Mouse (Mus musculus) ovary, postnatal 14 days (tissue): ENCODE results near the gene Abcc9.

Experiments
- DNase-seq: peaks from one replicate; pipeline ENCODE4 v3.0.0; 2022; ENCODE audit warnings: low spot score

Gene Abcc9

DNA sequence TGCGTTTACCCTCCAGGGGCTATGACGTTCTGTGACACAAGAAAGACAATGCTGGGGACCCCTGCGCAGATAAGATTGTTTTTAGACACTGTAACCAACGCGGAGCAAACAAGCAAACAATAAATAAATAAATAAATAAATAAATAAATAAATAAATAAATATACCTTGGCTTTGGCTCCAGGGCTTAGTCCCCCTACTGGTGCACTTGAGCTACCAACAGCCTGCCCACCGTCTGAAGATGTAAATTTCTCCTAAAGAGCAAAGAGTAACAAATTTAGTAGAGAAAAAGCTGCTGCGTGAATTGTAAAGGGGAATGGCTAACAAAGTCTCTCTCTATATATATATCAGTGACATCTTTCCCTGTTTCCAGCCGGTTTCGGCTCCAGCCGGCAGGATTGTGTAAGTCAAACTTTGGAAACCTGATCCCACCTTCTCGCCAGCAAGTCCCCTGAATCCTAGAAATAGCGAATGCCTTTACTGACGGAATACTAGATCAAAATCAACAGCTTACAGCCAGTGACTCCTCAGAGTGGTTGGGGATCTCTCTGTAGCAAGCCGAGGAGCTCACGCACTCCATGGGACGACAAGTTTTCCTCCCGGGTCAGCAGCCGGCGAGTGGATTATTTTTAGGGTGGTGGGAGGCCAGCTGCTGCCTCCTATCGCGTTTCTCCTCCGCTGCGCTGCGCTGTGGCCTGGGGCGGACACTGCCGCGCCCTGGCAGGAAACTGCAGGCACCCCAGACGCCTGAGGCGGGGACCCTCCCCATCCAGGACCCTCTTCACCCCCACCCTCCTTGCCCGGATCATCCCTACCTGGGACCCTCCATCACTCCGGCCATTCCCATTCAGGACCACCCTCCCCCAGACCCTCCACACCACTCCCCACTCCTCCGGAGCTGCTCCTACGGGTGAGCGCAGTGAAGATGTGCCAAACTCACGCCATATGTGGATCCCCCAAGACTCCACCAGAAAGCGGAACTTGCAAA lies at the start of gene Abcc9:
TSS of gene Abcc9 (minus strand) at position 664 of the 986 bp plus-strand sequence.
- DNase-seq, result peak; percentile 23

DNA sequence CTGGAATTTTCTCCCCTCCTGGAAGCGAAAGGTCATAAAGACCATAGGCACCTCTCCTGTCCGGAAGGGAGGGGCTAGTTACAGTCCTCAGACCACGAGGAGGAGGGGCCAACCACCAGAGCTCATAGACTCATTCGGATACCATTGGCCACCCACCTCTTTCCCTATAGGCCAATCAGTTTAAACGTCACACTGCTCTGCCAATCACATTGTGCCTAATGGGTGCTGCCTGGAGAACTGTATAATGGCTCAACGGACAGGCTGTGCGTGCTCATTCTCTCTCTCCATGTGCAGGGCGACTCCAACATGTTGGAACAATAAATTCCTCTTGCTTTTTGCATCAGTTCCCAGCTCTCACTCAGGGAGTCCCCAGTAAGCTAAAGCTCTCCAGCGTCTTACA lies 49.2 kb upstream of the Abcc9 start:
- DNase-seq, result no peak

DNA sequence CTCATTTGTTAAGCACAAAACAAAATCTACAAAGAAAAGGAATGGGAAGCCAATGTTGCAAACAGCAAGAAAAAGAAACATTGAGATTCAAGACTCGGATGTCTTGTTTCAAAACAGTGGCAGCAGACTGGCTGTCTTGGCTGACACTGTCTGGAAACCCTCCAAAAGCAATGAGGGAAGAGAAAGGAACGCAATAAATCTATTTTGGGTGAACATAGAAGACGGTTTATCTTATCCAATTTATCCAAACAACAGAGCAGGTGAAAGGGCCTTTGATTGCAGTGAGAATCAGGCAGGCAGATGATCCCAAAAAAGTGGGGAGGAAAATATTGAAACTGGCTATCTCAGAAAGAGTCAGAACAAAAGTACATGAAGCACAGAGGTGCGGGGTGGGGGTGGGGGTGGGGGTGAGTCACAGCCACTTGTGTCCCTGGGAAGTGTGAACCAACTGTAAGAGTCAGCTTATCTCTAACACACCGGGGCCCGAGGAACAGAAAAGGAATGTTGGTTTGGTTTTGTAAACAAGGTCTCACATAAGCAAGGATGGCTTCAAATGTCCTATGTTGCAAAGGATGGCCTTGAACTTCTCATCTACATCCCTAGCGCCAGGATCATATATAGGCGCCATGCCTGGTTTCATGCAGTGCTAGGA lies 46.1 kb upstream of the Abcc9 start:
- DNase-seq, result no peak

- no peak for DNase-seq
Measured at GRCm38 (mm10) chr6:142747165-142747564, 45.0 kb upstream of the Abcc9 start.

DNA sequence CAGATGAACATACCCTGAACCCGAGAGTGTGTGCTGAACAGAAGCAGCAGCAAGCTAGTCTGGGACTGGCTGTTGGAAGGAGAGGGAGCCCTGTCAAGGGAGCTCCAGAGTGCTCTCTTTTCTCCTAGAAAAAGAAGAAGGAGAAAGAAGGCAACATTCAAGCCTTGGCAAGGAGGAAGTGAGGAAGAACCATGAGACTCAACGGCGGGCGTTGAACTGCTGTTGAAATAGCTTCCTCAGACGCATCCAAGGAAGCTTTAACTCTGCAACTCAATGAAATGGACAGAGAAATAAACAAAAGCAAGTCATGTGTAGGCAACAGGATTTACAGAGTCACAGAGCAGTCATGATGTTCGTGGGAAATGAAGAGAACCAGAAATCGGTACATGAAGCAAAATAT lies 44.6 kb upstream of the Abcc9 start:
- DNase-seq, result no peak

DNA sequence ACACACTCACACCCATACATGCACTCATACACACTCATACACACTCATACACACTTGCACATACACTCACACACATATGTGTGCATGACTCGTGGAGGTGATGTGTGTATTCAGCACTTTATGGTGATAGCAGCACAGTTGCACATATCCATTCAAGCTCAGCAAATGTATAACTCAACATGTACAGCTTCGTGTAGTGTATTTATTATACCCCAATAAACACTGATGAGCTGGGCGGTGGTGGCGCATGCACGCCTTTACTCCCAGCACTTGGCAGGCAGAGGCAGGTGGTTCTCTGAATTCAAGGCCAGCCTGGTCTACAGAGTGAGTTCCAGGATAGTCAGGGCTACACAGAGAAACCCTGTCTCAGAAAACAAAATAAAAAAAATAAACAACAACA lies 43.4 kb upstream of the Abcc9 start:
- DNase-seq, result no peak

- DNase-seq, result no peak
Measured at GRCm38 (mm10) chr6:142743193-142743592, 41.1 kb upstream of the Abcc9 start.

GRCm38 (mm10) chr6:142741763-142742162 lies 39.6 kb upstream of the Abcc9 start:
- no peak for DNase-seq

DNA sequence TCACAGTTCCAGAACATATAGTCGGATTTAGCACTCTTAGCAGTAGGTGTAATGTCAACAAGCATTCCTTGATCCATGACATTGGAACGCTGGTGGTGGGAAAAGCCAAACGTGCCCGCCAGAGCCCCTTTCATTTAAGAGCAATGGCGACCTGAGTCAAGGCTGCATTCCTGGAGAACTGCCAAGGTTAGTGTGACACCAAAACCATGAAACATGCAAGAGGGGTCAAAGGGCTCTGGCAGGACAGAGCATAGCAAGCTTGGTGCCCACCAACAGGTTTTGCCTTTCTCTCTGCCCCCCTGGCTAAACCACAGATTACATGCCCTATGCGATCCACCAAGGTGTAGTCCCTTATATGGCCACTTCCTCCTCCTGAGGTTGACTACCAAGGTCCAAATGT lies 36.5 kb upstream of the Abcc9 start:
- DNase-seq, result no peak

DNA sequence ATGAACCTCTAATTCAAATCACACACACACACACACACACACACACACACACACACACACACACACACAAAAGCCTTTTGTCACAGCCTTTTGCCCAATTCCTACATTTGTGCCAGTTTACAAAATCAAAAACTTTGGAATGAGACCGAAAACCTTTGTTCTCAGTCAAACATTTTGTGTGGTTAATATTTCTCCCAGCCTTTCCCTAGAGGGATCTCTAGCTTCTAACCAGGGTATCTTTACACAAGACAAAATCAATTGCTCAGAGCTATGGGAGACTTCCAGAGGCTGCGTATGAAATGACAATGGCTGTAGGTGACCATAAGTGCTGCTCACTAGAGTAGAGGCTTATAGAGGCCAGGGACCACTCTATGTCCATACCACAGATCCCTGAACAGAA lies 36.1 kb upstream of the Abcc9 start:
- DNase-seq, result no peak

DNA sequence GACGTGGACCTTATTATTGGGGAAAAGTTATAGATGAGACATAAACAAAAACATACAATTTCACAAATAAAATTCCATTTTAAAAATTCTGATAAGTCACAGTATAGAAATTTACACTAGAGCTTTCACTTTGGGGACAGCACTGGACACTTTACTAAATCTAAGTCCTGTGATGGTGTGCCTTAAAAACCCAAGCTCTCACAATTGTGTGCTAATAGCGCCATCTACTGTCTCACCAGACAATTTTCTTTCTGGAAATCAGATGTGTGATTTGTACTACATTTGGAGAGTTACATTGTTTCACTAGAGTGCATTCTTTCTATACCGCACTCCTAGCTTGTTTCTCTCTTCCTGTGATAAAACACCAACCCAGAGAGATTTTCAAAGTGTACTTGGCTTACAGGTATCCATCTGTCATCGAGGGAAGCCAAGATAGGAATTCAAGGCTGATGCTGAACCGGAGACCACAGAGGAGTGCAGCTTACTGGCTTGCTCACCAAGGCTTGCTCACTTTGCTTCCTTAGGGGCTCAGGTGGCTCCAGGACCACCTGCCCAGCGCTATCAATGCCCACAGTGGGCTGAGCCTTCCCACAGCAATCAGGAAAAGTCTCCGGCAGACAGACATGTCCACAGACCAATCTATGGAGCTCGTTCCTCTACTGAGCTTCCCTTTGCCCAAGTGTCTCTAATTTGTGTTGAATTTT lies 33.3 kb upstream of the Abcc9 start:
- peak; percentile 26 for DNase-seq

DNA sequence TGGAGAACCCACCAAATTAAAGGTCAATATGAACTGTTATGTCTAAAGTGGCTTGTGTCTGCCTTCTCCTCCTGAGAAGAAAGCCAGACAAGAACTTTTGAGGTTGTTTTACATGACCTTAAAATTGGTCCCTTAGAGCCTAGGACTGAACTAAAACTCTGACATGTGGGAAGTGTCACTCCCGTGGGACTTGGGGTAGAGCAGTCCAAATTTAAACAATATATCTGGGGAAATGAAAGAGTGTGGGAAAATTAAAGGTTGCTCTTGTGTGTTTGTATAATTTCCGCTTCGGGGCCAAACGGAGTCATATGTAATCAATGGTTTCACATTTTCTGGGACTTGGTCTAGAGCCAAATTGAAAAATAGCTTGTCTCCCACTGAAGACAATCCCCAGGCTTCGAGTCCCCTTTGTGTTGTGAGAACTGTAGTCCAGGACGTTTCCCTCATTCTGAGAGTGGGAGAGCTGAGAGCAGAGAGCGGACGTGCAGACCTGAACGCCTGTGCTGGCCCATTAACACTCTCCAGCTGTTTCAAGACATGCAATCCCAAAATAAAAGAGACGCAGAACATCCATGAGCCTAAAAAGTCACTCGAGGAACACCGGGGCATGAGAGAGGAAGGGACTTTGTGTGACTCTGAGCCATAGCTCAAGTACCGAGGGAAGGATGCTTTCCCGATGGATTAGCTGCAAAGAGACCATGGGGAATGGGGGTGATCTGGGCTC lies 30.6 kb upstream of the Abcc9 start:
- DNase-seq, result no peak

GRCm38 (mm10) chr6:142726032-142726431 lies 23.9 kb upstream of the Abcc9 start:
- DNase-seq, result no peak

DNA sequence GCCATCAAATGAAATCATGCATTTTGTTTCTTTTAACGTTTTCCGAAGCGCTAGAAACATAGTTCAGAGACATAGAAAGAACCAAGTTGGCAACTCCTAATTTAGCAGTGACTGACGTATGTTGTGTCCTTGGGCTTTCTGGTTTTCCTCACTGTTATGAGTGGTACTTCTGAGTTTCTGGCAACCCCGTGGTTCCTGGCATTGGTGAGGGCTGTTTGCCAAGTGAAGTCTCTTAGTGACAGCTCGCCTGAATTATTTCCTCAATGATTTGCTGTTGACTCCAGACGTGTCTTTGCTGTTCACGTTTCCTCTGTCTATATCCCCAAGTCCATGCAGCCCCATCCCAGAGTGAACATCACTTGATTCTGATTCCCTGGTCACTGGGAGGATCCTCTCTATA lies 19.6 kb upstream of the Abcc9 start:
- no peak for DNase-seq

- DNase-seq, result no peak
Measured at GRCm38 (mm10) chr6:142720641-142721040, 18.5 kb upstream of the Abcc9 start.

DNA sequence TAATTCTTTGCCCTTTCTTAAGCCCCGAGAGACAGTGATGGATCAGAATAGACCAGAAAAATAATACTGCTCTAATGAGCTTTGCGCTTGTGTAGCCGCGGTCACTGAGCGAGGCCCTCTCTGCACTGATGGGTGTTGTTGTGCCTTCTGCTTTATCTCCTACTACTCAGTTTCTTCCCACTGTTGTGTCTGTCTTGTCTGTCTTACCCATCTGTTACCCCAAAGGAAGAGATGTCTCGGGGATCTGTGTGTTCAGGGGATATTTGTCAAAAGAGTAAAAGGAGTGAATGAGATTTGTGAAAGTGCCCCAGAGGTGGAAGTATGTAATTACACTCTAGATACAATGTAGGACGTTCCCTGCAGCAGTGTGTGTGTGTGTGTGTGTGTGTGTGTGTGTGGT lies 16.1 kb upstream of the Abcc9 start:
- DNase-seq, result no peak

GRCm38 (mm10) chr6:142717186-142717585 lies 15.1 kb upstream of the Abcc9 start:
- DNase-seq, result no peak

GRCm38 (mm10) chr6:142715026-142715425 lies 12.9 kb upstream of the Abcc9 start:
- DNase-seq, result no peak

DNA sequence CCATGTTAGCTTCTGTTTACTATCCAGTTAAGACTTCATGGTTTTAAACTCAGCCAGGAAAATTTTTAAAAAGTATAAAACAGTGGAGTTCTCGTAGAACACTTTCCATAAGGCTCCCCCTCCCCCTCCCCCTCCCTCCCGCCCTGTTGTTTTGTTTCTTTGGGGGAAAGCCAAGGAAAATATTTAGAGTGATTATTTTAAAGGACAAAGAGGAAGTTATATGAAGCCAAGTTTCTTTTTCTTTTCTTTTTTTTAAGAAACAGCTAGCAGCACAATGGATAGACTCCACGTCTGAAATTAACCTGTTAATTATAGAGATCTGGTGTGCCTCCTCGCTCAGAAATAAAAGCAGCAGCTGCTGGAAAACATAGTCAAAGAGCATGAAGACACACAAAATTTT lies 9.0 kb upstream of the Abcc9 start:
- DNase-seq, result no peak

DNA sequence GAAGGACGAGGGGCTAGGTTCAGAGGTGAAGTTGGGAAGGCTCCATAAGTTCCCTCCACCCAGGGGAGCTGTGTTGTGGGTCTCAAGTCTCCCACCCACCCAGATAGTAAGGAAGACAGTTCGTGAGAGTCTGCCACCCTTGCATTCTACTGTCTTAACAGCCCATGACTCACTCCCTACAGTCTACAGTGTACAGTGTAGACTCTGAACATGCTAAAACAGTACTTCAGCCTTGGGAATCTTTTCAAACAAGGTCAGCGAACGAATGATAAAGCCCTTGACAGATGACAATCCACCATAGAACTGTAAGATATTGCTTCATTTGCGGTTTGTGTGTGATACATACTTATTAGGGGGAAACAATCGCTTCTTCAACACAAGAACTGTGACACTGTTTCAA lies 8.6 kb upstream of the Abcc9 start:
- no peak for DNase-seq

- no peak for DNase-seq
Measured at GRCm38 (mm10) chr6:142708369-142708768, 6.3 kb upstream of the Abcc9 start.

DNA sequence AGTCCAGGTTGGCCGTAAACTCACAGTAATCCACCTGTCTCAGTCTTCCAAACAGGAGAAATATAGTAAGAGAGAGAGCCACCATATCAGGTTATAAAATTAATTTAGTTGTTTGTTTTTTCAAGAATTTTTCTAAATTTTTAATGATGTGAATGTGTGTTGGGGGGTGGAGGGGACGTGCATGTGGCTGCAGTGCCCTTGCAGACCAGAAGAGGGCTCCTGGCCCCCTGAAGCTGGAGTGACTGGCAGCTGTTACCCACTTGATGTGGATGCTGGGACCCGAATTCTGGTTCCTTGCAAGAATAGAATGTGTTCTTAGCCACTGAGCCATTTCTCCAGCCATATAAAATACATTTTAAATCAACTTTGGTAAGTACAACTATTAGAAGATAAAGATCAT lies 4.6 kb upstream of the Abcc9 start:
- DNase-seq, result no peak
